Mouse (Mus musculus): ENCODE data around the gene Lrriq4. TPM values are rescaled to one million over a fixed set of nuclear protein-coding genes. Genes with fewer than 3 reads are reported as not detected.

Gene Lrriq4
- polyA plus RNA-seq, 1 experiment from 2014 or later: not detected

- no peaks in the 10 kb centered on the region for H3K4me1 ChIP-seq
- peaks cover 30% of the 10 kb centered on the region for H3K36me3 ChIP-seq (replicated peaks)
- no peak for ATAC-seq (replicated peaks)
- H3K27ac ChIP-seq: no peak overlapping the region
- no peak overlapping the region for H3K9ac ChIP-seq
- H3K4me2 ChIP-seq: no peak overlapping the region
- 90% methylated on average over 8 of the region's 8 CpGs for WGBS
- no peaks in the 10 kb centered on the region for H3K9me3 ChIP-seq
- no peak overlapping the region for H3K4me3 ChIP-seq
- no peaks in the 10 kb centered on the region for H3K27me3 ChIP-seq (replicated peaks)
Measured at GRCm38 (mm10) chr3:30620132-30620531, 24.2 kb upstream of the Lrriq4 start.

GRCm38 (mm10) chr3:30633681-30634080 lies 10.6 kb upstream of the Lrriq4 start:
- WGBS: 56% methylated on average over 3 of the region's 3 CpGs
- Histone ChIP-seq H3K4me3 (no peak overlapping the region), H3K9me3 (no peaks in the 10 kb centered on the region), H3K9ac (no peak overlapping the region), H3K36me3 (replicated peaks) (no peaks in the 10 kb centered on the region), H3K4me2 (no peak overlapping the region), H3K27ac (no peak overlapping the region), H3K4me1 (no peaks in the 10 kb centered on the region), H3K27me3 (replicated peaks) (no peaks in the 10 kb centered on the region)
- no peak for ATAC-seq (replicated peaks)

GRCm38 (mm10) chr3:30635629-30636028 lies 8.7 kb upstream of the Lrriq4 start:
- no peaks in the 10 kb centered on the region for H3K27me3 ChIP-seq (replicated peaks)
- 81% methylated on average over 4 of the region's 4 CpGs for WGBS
- no peaks in the 10 kb centered on the region for H3K4me1 ChIP-seq
- no peak overlapping the region for H3K4me2 ChIP-seq
- no peak overlapping the region for H3K27ac ChIP-seq
- H3K9ac ChIP-seq: no peak overlapping the region
- no peaks in the 10 kb centered on the region for H3K9me3 ChIP-seq
- H3K4me3 ChIP-seq: no peak overlapping the region
- no peaks in the 10 kb centered on the region for H3K36me3 ChIP-seq (replicated peaks)
- no peak for ATAC-seq (replicated peaks)

GRCm38 (mm10) chr3:30646761-30647160 lies 2.5 kb downstream of the Lrriq4 start:
- 59% methylated on average over 8 of the region's 8 CpGs for WGBS
- no peak for ATAC-seq (replicated peaks)

GRCm38 (mm10) chr3:30647440-30648090 lies 3.3 kb downstream of the Lrriq4 start, which contains the start of gene Lrrc34:
TSS of gene Lrrc34 (minus strand) at chr3:30647869.
- WGBS: 3% methylated on average over 25 of the region's 25 CpGs

More at GRCm38 (mm10) chr3:30646761-30647160, 2.5 kb downstream of the Lrriq4 start:
- Histone ChIP-seq H3K4me2 (no peak overlapping the region), H3K27ac (no peak overlapping the region), H3K27me3 (replicated peaks) (peaks cover 20% of the 10 kb centered on the region), H3K9ac (no peak overlapping the region), H3K4me1 (peaks cover 14% of the 10 kb centered on the region), H3K9me3 (no peaks in the 10 kb centered on the region), H3K36me3 (replicated peaks) (no peaks in the 10 kb centered on the region), H3K4me3 (no peak overlapping the region)

GRCm38 (mm10) chr3:30648466-30648865 lies 4.2 kb downstream of the Lrriq4 start:
- peaks cover 14% of the 10 kb centered on the region for H3K4me1 ChIP-seq

More at GRCm38 (mm10) chr3:30647440-30648090, 3.3 kb downstream of the Lrriq4 start, which contains the start of gene Lrrc34:
- H3K27me3 ChIP-seq (replicated peaks): peaks cover 20% of the 10 kb centered on the region
- H3K4me2 ChIP-seq: peak within 1 kb of the TSS; percentile 66
- no peaks in the 10 kb centered on the region for H3K36me3 ChIP-seq (replicated peaks)
- peak within 1 kb of the TSS; percentile 34 for H3K4me3 ChIP-seq
- H3K9ac ChIP-seq: peak within 1 kb of the TSS; percentile 41; the same call in 1 of the 2 replicates
- no peaks in the 10 kb centered on the region for H3K9me3 ChIP-seq
- peak; percentile 76 for ATAC-seq (replicated peaks)
- peaks cover 14% of the 10 kb centered on the region for H3K4me1 ChIP-seq
- H3K27ac ChIP-seq: no peak within 1 kb of the TSS

GRCm38 (mm10) chr3:30650062-30650841 lies 5.9 kb downstream of the Lrriq4 start:
- peak; percentile 92 for ATAC-seq (replicated peaks)
- no peak overlapping the region for H3K27ac ChIP-seq
- peaks cover 20% of the 10 kb centered on the region for H3K27me3 ChIP-seq (replicated peaks)
- H3K36me3 ChIP-seq (replicated peaks): no peaks in the 10 kb centered on the region
- H3K9me3 ChIP-seq: no peaks in the 10 kb centered on the region
- WGBS: under 1% methylated on average over 41 of the region's 41 CpGs
- peak overlapping the region; percentile 13 for H3K9ac ChIP-seq
- peak overlapping the region; percentile 46 for H3K4me3 ChIP-seq
- peaks cover 14% of the 10 kb centered on the region for H3K4me1 ChIP-seq
- peak overlapping the region; percentile 88 for H3K4me2 ChIP-seq

More at GRCm38 (mm10) chr3:30648466-30648865, 4.2 kb downstream of the Lrriq4 start:
- WGBS: 92% methylated on average over 2 of the region's 2 CpGs
- H3K9ac ChIP-seq: no peak overlapping the region
- ATAC-seq (replicated peaks): no peak
- no peak overlapping the region for H3K4me3 ChIP-seq
- H3K27ac ChIP-seq: no peak overlapping the region
- H3K27me3 ChIP-seq (replicated peaks): peaks cover 20% of the 10 kb centered on the region
- no peaks in the 10 kb centered on the region for H3K36me3 ChIP-seq (replicated peaks)
- no peak overlapping the region for H3K4me2 ChIP-seq
- H3K9me3 ChIP-seq: no peaks in the 10 kb centered on the region

- ATAC-seq (replicated peaks): no peak
- Histone ChIP-seq H3K4me1 (no peaks in the 10 kb centered on the region), H3K4me3 (no peak overlapping the region), H3K9me3 (no peaks in the 10 kb centered on the region), H3K27me3 (replicated peaks) (peaks cover 3% of the 10 kb centered on the region), H3K4me2 (no peak overlapping the region), H3K9ac (no peak overlapping the region), H3K36me3 (replicated peaks) (no peaks in the 10 kb centered on the region), H3K27ac (no peak overlapping the region)
- WGBS: 92% methylated on average over 5 of the region's 5 CpGs
Measured at GRCm38 (mm10) chr3:30655937-30656336, 11.6 kb downstream of the Lrriq4 start.

GRCm38 (mm10) chr3:30658486-30658885 lies 14.2 kb downstream of the Lrriq4 start:
- Histone ChIP-seq H3K27me3 (replicated peaks) (no peaks in the 10 kb centered on the region), H3K27ac (no peak overlapping the region), H3K9ac (no peak overlapping the region), H3K4me3 (no peak overlapping the region), H3K4me2 (no peak overlapping the region), H3K9me3 (no peaks in the 10 kb centered on the region), H3K36me3 (replicated peaks) (no peaks in the 10 kb centered on the region), H3K4me1 (no peaks in the 10 kb centered on the region)
- 87% methylated on average over 9 of the region's 9 CpGs for WGBS
- ATAC-seq (replicated peaks): no peak

GRCm38 (mm10) chr3:30683190-30683589 lies 38.9 kb downstream of the Lrriq4 start:
- Histone ChIP-seq H3K4me3 (no peak overlapping the region), H3K9me3 (no peaks in the 10 kb centered on the region), H3K4me1 (no peaks in the 10 kb centered on the region), H3K4me2 (no peak overlapping the region), H3K36me3 (replicated peaks) (no peaks in the 10 kb centered on the region), H3K27me3 (replicated peaks) (no peaks in the 10 kb centered on the region), H3K9ac (no peak overlapping the region), H3K27ac (no peak overlapping the region)
- 85% methylated on average over 6 of the region's 6 CpGs for WGBS
- ATAC-seq (replicated peaks): no peak

GRCm38 (mm10) chr3:30687216-30687615 lies 42.9 kb downstream of the Lrriq4 start:
- Histone ChIP-seq H3K4me3 (no peak overlapping the region), H3K27me3 (replicated peaks) (no peaks in the 10 kb centered on the region), H3K4me2 (no peak overlapping the region), H3K9ac (no peak overlapping the region), H3K27ac (no peak overlapping the region), H3K4me1 (no peaks in the 10 kb centered on the region), H3K36me3 (replicated peaks) (no peaks in the 10 kb centered on the region), H3K9me3 (no peaks in the 10 kb centered on the region)
- WGBS: 82% methylated on average over 3 of the region's 3 CpGs
- ATAC-seq (replicated peaks): no peak

GRCm38 (mm10) chr3:30690976-30691375 lies 46.7 kb downstream of the Lrriq4 start:
- Histone ChIP-seq H3K27ac (no peak overlapping the region), H3K4me2 (no peak overlapping the region), H3K9me3 (no peaks in the 10 kb centered on the region), H3K9ac (no peak overlapping the region), H3K36me3 (replicated peaks) (no peaks in the 10 kb centered on the region), H3K4me1 (no peaks in the 10 kb centered on the region), H3K27me3 (replicated peaks) (no peaks in the 10 kb centered on the region), H3K4me3 (no peak overlapping the region)
- WGBS: 77% methylated on average over 7 of the region's 7 CpGs
- no peak for ATAC-seq (replicated peaks)

Data from midbrain, embryonic 15.5 days (tissue).